Mouse (Mus musculus) stomach, postnatal 0 days (tissue): ENCODE measurements around the gene Tpd52l2. TPM values are rescaled to one million over a fixed set of nuclear protein-coding genes. Genes with fewer than 3 reads are reported as not detected.

ENCODE experiments used
- ATAC-seq: fragments of 200-750 bp; cut with Nextera tagmentation; 2 replicates; pipeline ENCODE4 v1.8.0; 2017; ENCODE audit not compliant: low FRiP score, low TSS enrichment
- DNase-seq: peaks from one replicate; pipeline ENCODE4 v3.0.0-alpha.2; 2016; ENCODE audit warnings: low spot score
- H3K27ac ChIP-seq: fragments of 300-500 bp; sonication (generic); replicated peaks from 2 replicates; pipeline ENCODE4 v1.5.1; 2014; ENCODE audit warnings: mild to moderate bottlenecking, control low read depth
- H3K27me3 ChIP-seq: fragments of 300-500 bp; sonication (generic); 2 replicates; pipeline ENCODE4 v1.6.1; 2014; ENCODE audit warnings: low read length; ENCODE audit not compliant: control insufficient read depth, insufficient read depth
- H3K36me3 ChIP-seq: fragments of 300-500 bp; sonication (generic); 2 replicates; pipeline ENCODE4 v1.6.1; 2014; ENCODE audit warnings: low read length, mixed read lengths; ENCODE audit not compliant: control insufficient read depth, insufficient read depth
- H3K4me1 ChIP-seq: fragments of 300-500 bp; sonication (generic); replicated peaks from 2 replicates; pipeline ENCODE4 v1.6.1; 2014; ENCODE audit warnings: antibody characterized with exemption; ENCODE audit not compliant: control insufficient read depth, insufficient read depth
- H3K4me2 ChIP-seq: fragments of 300-500 bp; sonication (generic); replicated peaks from 2 replicates; pipeline ENCODE4 v1.6.1; 2014; ENCODE audit warnings: low read depth, mild to moderate bottlenecking, control low read depth, moderate library complexity
- H3K4me3 ChIP-seq: fragments of 300-500 bp; sonication (generic); 2 replicates; pipeline ENCODE4 v1.5.1; 2014; ENCODE audit warnings: low read depth, low read length, control low read depth
- H3K9ac ChIP-seq: fragments of 300-500 bp; sonication (generic); 2 replicates; pipeline ENCODE4 v1.6.1; 2014; ENCODE audit warnings: mild to moderate bottlenecking, low read length, control low read depth, mixed read lengths
- H3K9me3 ChIP-seq: fragments of 300-500 bp; sonication (generic); 2 replicates; pipeline ENCODE4 v1.6.1; 2016; ENCODE audit warnings: low read length; ENCODE audit not compliant: control insufficient read depth
- CTCF ChIP-seq: IDR thresholded peaks from 2 replicates; pipeline ENCODE4 v1.5.1; 2016; ENCODE audit warnings: antibody characterized with exemption, low read depth, mild to moderate bottlenecking, moderate library complexity
- EP300 ChIP-seq: optimal IDR thresholded peaks from 2 replicates; pipeline ENCODE3; 2016; ENCODE audit warnings: antibody characterized with exemption
- WGBS: fragments of 180-500 bp; shearing (Covaris S2); extraction: QIAGEN DNeasy Blood & Tissue Kit; methylation state at CpG from one replicate; pipeline ENCODE4 v1.1.7; 2014; 5-methylcytosine and 5-hydroxymethylcytosine counted together
- polyA plus RNA-seq: library from polyadenylated mRNA; unstranded; fragments of >200 nt; fragmentation: Nextera tagmentation; extraction: Ambion mirVana; gene quantifications from 2 replicates; pipeline ENCODE4 v1.2.1, GENCODE M21; 2015

Tpd52l2 gene
- polyA plus RNA-seq, 1 experiment from 2014 or later, result 104 TPM

GRCm38 (mm10) chr2:181521491-181521890 lies 24.5 kb downstream of the Tpd52l2 start:
- TF ChIP-seq CTCF, result no peak
- TF ChIP-seq EP300, result no peak
- WGBS, result 30% methylated on average over 10 of the region's 10 CpGs
- peaks cover 4% of the 10 kb centered on the region; the same call in 1 of the 2 replicates for H3K4me1 ChIP-seq
- no peaks in the 10 kb centered on the region for H3K9me3 ChIP-seq
- peak overlapping the region; percentile 96 for H3K9ac ChIP-seq
- no peaks in the 10 kb centered on the region for H3K27me3 ChIP-seq
- peak overlapping the region; percentile 57 for H3K4me2 ChIP-seq
- H3K27ac ChIP-seq, result no peak overlapping the region
- DNase-seq (no peak), ATAC-seq (no peak)
- H3K36me3 ChIP-seq, result peaks cover 4% of the 10 kb centered on the region; the same call in 1 of the 2 replicates
- H3K4me3 ChIP-seq, result peak overlapping the region; percentile 91

GRCm38 (mm10) chr2:181522811-181523210 lies 25.9 kb downstream of the Tpd52l2 start:
- peaks cover 4% of the 10 kb centered on the region; the same call in 1 of the 2 replicates for H3K4me1 ChIP-seq
- no peak overlapping the region for H3K9ac ChIP-seq
- ATAC-seq (no peak), DNase-seq (peak; percentile 38)
- no peak overlapping the region for H3K4me2 ChIP-seq
- H3K27me3 ChIP-seq, result no peaks in the 10 kb centered on the region
- H3K4me3 ChIP-seq, result no peak overlapping the region
- H3K36me3 ChIP-seq, result no peaks in the 10 kb centered on the region
- 66% methylated on average over 5 of the region's 5 CpGs for WGBS
- H3K9me3 ChIP-seq, result no peaks in the 10 kb centered on the region
- H3K27ac ChIP-seq, result no peak overlapping the region
- TF ChIP-seq CTCF, result peak; percentile 76
- TF ChIP-seq EP300, result no peak

- no peak overlapping the region for H3K4me2 ChIP-seq
Measured at GRCm38 (mm10) chr2:181525526-181525925, 28.6 kb downstream of the Tpd52l2 start.

GRCm38 (mm10) chr2:181529076-181529475 lies 32.1 kb downstream of the Tpd52l2 start:
- Histone ChIP-seq H3K9ac (no peak overlapping the region), H3K27ac (no peak overlapping the region), H3K4me1 (no peaks in the 10 kb centered on the region), H3K4me3 (no peak overlapping the region), H3K9me3 (no peaks in the 10 kb centered on the region), H3K36me3 (no peaks in the 10 kb centered on the region; the same call in 1 of the 2 replicates), H3K4me2 (no peak overlapping the region), H3K27me3 (no peaks in the 10 kb centered on the region)
- no peak for ATAC-seq
- no peak for TF ChIP-seq EP300
- WGBS, result 78% methylated on average over 1 of the region's 1 CpGs
- DNase-seq, result no peak

More at GRCm38 (mm10) chr2:181525526-181525925, 28.6 kb downstream of the Tpd52l2 start:
- Histone ChIP-seq H3K27ac (0 out of 2 replicates have a peak overlapping the region, but pooled peaks have one; percentile 49), H3K4me1 (no peaks in the 10 kb centered on the region), H3K36me3 (no peaks in the 10 kb centered on the region), H3K9ac (no peak overlapping the region), H3K27me3 (no peaks in the 10 kb centered on the region), H3K9me3 (no peaks in the 10 kb centered on the region), H3K4me3 (no peak overlapping the region)
- ATAC-seq (peak; percentile 87), DNase-seq (peak; percentile 27)
- WGBS, result 60% methylated on average over 5 of the region's 5 CpGs
- TF ChIP-seq EP300 (no peak), CTCF (no peak)

- H3K36me3 ChIP-seq, result no peaks in the 10 kb centered on the region; the same call in 1 of the 2 replicates
- no peaks in the 10 kb centered on the region for H3K27me3 ChIP-seq
- ATAC-seq, result no peak
- H3K4me3 ChIP-seq, result no peak overlapping the region
- no peaks in the 10 kb centered on the region for H3K4me1 ChIP-seq
- H3K27ac ChIP-seq, result no peak overlapping the region
- no peak overlapping the region for H3K4me2 ChIP-seq
- no peak overlapping the region for H3K9ac ChIP-seq
- DNase-seq, result no peak
- TF ChIP-seq CTCF, result no peak
- TF ChIP-seq EP300, result no peak
- WGBS, result 86% methylated on average over 3 of the region's 3 CpGs
- H3K9me3 ChIP-seq, result no peaks in the 10 kb centered on the region
Measured at GRCm38 (mm10) chr2:181532589-181532988, 35.6 kb downstream of the Tpd52l2 start.

GRCm38 (mm10) chr2:181536410-181536809 lies 39.5 kb downstream of the Tpd52l2 start:
- Histone ChIP-seq H3K4me3 (no peak overlapping the region), H3K4me1 (no peaks in the 10 kb centered on the region), H3K36me3 (no peaks in the 10 kb centered on the region), H3K27me3 (no peaks in the 10 kb centered on the region), H3K9ac (no peak overlapping the region), H3K4me2 (no peak overlapping the region), H3K27ac (no peak overlapping the region), H3K9me3 (no peaks in the 10 kb centered on the region)
- no peak for DNase-seq
- TF ChIP-seq EP300 (no peak), CTCF (no peak)
- ATAC-seq, result no peak
- WGBS, result 80% methylated on average over 2 of the region's 2 CpGs
